Mouse (Mus musculus): ENCODE measurements around the gene Cdkn1a. TPM values are rescaled to one million over a fixed set of nuclear protein-coding genes. Genes with fewer than 3 reads are reported as not detected.

Gene Cdkn1a
- polyA plus RNA-seq, 1 experiment from 2014 or later: 45.6 TPM

DNA sequence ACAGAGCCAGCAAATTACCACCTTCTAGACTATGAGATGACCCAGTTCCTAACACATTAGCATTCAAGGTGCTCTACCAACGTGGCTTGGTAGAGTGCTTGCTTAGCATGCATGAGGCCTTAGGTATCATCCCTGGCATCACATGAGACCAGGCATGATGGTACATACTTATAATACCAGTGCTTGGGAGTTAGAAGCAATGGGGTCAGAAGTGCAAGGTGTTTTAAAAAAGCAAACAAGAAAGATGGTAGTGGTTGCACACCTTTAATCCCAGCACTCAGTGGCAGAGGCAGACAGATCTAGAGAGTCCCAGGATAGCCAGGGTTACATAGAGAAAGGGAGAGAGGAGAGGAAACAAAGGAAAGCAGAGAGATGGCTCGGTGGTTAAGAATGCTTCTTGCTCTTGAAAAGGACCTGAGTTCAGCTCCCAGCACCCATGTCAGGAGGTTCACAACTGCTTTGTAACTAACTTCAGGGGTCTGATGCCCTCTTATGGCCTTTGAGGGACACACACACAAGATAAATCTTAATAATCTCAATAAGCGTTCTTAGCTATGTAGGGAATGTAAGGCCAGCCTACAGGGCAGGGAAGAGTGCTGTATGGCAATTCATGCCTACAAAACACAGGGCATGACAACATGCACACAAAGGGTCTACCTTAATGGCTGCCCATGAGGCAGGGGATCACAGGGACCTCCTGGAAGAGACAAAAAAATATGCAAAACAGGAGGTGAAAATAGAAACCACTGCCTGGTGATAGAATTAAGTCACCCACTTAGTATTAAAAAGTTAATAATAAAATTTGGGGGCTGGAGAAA, 42.9 kb upstream of the Cdkn1a start:
- 61% methylated on average over 3 of the region's 3 CpGs for WGBS
- no peak overlapping the region for H3K27ac ChIP-seq (ENCODE audit: low read depth, low read length)

GRCm38 (mm10) chr17:29048748-29049507, 41.8 kb upstream of the Cdkn1a start:
- Histone ChIP-seq H3K27me3 (ENCODE audit: control insufficient read depth, insufficient read depth, low read length) (no peaks in the 10 kb centered on the region), H3K4me2 (replicated peaks; ENCODE audit: low read depth, low read length) (no peak overlapping the region), H3K4me1 (ENCODE audit: control insufficient read depth, insufficient read depth, low read length) (peaks cover 12% of the 10 kb centered on the region), H3K27ac (ENCODE audit: low read depth, low read length) (no peak overlapping the region), H3K36me3 (ENCODE audit: control insufficient read depth, insufficient read depth, low read length) (peaks cover 30% of the 10 kb centered on the region), H3K9ac (ENCODE audit: low read depth, low read length) (no peak overlapping the region), H3K4me3 (ENCODE audit: low read length) (no peak overlapping the region), H3K9me3 (ENCODE audit: control insufficient read depth, low read length) (no peaks in the 10 kb centered on the region)
- 16% methylated on average over 13 of the region's 13 CpGs for WGBS
- ATAC-seq (ENCODE audit: low FRiP score, low TSS enrichment): 0 out of 2 replicates have a peak, but pooled peaks have one; percentile 8

More for the DNA sequence above, 42.9 kb upstream of the Cdkn1a start:
- no peak overlapping the region for H3K4me3 ChIP-seq (ENCODE audit: low read length)
- H3K4me1 ChIP-seq (ENCODE audit: control insufficient read depth, insufficient read depth, low read length): peaks cover 9% of the 10 kb centered on the region; the same call in 1 of the 2 replicates
- no peaks in the 10 kb centered on the region for H3K9me3 ChIP-seq (ENCODE audit: control insufficient read depth, low read length)
- no peak for ATAC-seq (ENCODE audit: low FRiP score, low TSS enrichment)
- H3K4me2 ChIP-seq (replicated peaks; ENCODE audit: low read depth, low read length): no peak overlapping the region
- peaks cover 41% of the 10 kb centered on the region for H3K36me3 ChIP-seq (ENCODE audit: control insufficient read depth, insufficient read depth, low read length)
- H3K9ac ChIP-seq (ENCODE audit: low read depth, low read length): no peak overlapping the region
- no peaks in the 10 kb centered on the region for H3K27me3 ChIP-seq (ENCODE audit: control insufficient read depth, insufficient read depth, low read length)

GRCm38 (mm10) chr17:29049508-29049889, 41.3 kb upstream of the Cdkn1a start:
- no peak overlapping the region for H3K27ac ChIP-seq (ENCODE audit: low read depth, low read length)
- H3K36me3 ChIP-seq (ENCODE audit: control insufficient read depth, insufficient read depth, low read length): peaks cover 25% of the 10 kb centered on the region
- peaks cover 18% of the 10 kb centered on the region for H3K4me1 ChIP-seq (ENCODE audit: control insufficient read depth, insufficient read depth, low read length)
- H3K9me3 ChIP-seq (ENCODE audit: control insufficient read depth, low read length): no peaks in the 10 kb centered on the region
- no peak overlapping the region for H3K9ac ChIP-seq (ENCODE audit: low read depth, low read length)
- no peak overlapping the region for H3K4me3 ChIP-seq (ENCODE audit: low read length)
- 75% methylated on average over 5 of the region's 5 CpGs for WGBS
- H3K27me3 ChIP-seq (ENCODE audit: control insufficient read depth, insufficient read depth, low read length): no peaks in the 10 kb centered on the region
- no peak for ATAC-seq (ENCODE audit: low FRiP score, low TSS enrichment)
- H3K4me2 ChIP-seq (replicated peaks; ENCODE audit: low read depth, low read length): no peak overlapping the region

DNA sequence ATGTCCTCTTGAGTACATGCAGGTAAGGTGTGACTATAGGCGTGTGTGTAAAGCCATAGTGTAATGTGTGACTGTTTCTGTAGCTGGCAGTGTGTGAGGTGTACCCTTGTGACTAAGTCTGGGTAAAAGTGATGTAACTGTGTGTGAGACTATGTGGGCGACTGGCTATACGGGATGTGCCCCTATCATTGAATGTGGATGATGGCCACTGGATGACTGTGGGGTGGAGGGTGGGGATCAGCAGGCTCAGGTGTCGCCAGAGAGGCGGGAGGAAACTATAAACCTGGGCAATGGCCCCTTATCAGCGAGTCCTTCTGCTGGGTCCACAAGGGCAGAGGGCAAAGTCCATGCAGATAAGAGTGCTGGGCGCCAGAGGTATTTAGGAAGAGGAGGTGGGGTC, 40.9 kb upstream of the Cdkn1a start:
- no peak overlapping the region for H3K27ac ChIP-seq (ENCODE audit: low read depth, low read length)
- H3K9ac ChIP-seq (ENCODE audit: low read depth, low read length): no peak overlapping the region
- H3K4me2 ChIP-seq (replicated peaks; ENCODE audit: low read depth, low read length): no peak overlapping the region
- 70% methylated on average over 7 of the region's 7 CpGs for WGBS
- H3K36me3 ChIP-seq (ENCODE audit: control insufficient read depth, insufficient read depth, low read length): peaks cover 20% of the 10 kb centered on the region
- H3K4me3 ChIP-seq (ENCODE audit: low read length): no peak overlapping the region
- no peaks in the 10 kb centered on the region for H3K27me3 ChIP-seq (ENCODE audit: control insufficient read depth, insufficient read depth, low read length)
- no peak for ATAC-seq (ENCODE audit: low FRiP score, low TSS enrichment)
- H3K4me1 ChIP-seq (ENCODE audit: control insufficient read depth, insufficient read depth, low read length): peaks cover 18% of the 10 kb centered on the region
- no peaks in the 10 kb centered on the region for H3K9me3 ChIP-seq (ENCODE audit: control insufficient read depth, low read length)

DNA sequence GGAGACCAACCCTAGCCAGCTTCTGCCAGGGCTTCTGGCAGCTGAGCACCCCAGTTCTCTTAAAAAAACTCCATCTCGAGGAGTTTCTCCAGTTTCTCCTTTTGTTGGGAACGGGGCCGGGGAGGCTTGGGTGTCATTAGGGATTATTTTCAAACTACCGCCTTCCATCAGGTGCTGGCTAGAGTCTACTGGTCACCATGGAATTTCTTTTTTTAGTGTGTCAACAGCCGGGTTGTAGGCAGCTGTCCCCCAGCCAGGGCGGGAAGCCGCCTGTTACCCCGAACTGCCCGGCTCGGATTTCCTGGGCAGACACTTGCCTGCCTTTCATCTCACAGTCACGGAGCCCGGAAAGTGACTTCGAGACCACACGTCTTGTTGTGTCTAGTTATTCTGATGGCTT, 40.0 kb upstream of the Cdkn1a start:
- Histone ChIP-seq H3K4me3 (ENCODE audit: low read length) (no peak overlapping the region), H3K27ac (ENCODE audit: low read depth, low read length) (no peak overlapping the region), H3K36me3 (ENCODE audit: control insufficient read depth, insufficient read depth, low read length) (peaks cover 12% of the 10 kb centered on the region), H3K9ac (ENCODE audit: low read depth, low read length) (no peak overlapping the region), H3K4me1 (ENCODE audit: control insufficient read depth, insufficient read depth, low read length) (peaks cover 21% of the 10 kb centered on the region), H3K27me3 (ENCODE audit: control insufficient read depth, insufficient read depth, low read length) (no peaks in the 10 kb centered on the region), H3K9me3 (ENCODE audit: control insufficient read depth, low read length) (no peaks in the 10 kb centered on the region), H3K4me2 (replicated peaks; ENCODE audit: low read depth, low read length) (no peak overlapping the region)
- ATAC-seq (ENCODE audit: low FRiP score, low TSS enrichment): no peak
- WGBS: 5% methylated on average over 14 of the region's 14 CpGs

- Histone ChIP-seq H3K27me3 (ENCODE audit: control insufficient read depth, insufficient read depth, low read length) (no peaks in the 10 kb centered on the region), H3K9ac (ENCODE audit: low read depth, low read length) (no peak overlapping the region), H3K27ac (ENCODE audit: low read depth, low read length) (no peak overlapping the region), H3K4me1 (ENCODE audit: control insufficient read depth, insufficient read depth, low read length) (peaks cover 37% of the 10 kb centered on the region), H3K4me3 (ENCODE audit: low read length) (no peak overlapping the region), H3K9me3 (ENCODE audit: control insufficient read depth, low read length) (no peaks in the 10 kb centered on the region), H3K36me3 (ENCODE audit: control insufficient read depth, insufficient read depth, low read length) (no peaks in the 10 kb centered on the region), H3K4me2 (replicated peaks; ENCODE audit: low read depth, low read length) (no peak overlapping the region)
- no peak for ATAC-seq (ENCODE audit: low FRiP score, low TSS enrichment)
- WGBS: 81% methylated on average over 6 of the region's 6 CpGs
These were observed 37.7 kb upstream of the Cdkn1a start for GRCm38 (mm10) chr17:29053067-29053466.

GRCm38 (mm10) chr17:29053841-29054240, 36.9 kb upstream of the Cdkn1a start:
- ATAC-seq (ENCODE audit: low FRiP score, low TSS enrichment): peak; percentile 16; the same call in 1 of the 2 replicates
- no peaks in the 10 kb centered on the region for H3K36me3 ChIP-seq (ENCODE audit: control insufficient read depth, insufficient read depth, low read length)
- H3K9ac ChIP-seq (ENCODE audit: low read depth, low read length): no peak overlapping the region
- 43% methylated on average over 7 of the region's 7 CpGs for WGBS
- no peaks in the 10 kb centered on the region for H3K9me3 ChIP-seq (ENCODE audit: control insufficient read depth, low read length)
- H3K4me3 ChIP-seq (ENCODE audit: low read length): no peak overlapping the region
- H3K4me1 ChIP-seq (ENCODE audit: control insufficient read depth, insufficient read depth, low read length): peaks cover 37% of the 10 kb centered on the region
- no peak overlapping the region for H3K4me2 ChIP-seq (replicated peaks; ENCODE audit: low read depth, low read length)
- H3K27me3 ChIP-seq (ENCODE audit: control insufficient read depth, insufficient read depth, low read length): no peaks in the 10 kb centered on the region
- H3K27ac ChIP-seq (ENCODE audit: low read depth, low read length): peak overlapping the region; percentile 59; the same call in 1 of the 2 replicates

DNA sequence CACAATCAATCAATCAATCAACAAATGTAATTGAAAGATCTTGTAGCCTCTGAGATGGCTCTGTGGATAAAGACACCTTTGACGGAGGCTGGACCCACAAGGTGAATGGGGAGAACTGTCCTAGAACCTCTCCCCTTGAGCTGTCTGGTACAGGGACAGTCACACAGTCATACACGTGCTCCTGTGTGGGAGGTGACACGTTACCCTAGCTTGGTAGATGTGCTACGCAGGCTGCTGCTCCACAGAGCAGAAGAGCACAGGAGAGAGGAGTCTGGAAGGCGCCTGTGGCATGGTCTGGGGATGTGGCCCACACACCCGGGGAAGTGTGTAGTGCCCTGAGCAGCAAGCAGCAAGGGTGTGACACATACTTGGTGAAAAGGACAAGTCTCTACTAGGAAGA, 36.3 kb upstream of the Cdkn1a start:
- ATAC-seq (ENCODE audit: low FRiP score, low TSS enrichment): no peak
- H3K36me3 ChIP-seq (ENCODE audit: control insufficient read depth, insufficient read depth, low read length): no peaks in the 10 kb centered on the region
- no peak overlapping the region for H3K4me2 ChIP-seq (replicated peaks; ENCODE audit: low read depth, low read length)
- H3K9me3 ChIP-seq (ENCODE audit: control insufficient read depth, low read length): no peaks in the 10 kb centered on the region
- peaks cover 37% of the 10 kb centered on the region for H3K4me1 ChIP-seq (ENCODE audit: control insufficient read depth, insufficient read depth, low read length)
- H3K9ac ChIP-seq (ENCODE audit: low read depth, low read length): no peak overlapping the region
- H3K27me3 ChIP-seq (ENCODE audit: control insufficient read depth, insufficient read depth, low read length): no peaks in the 10 kb centered on the region
- H3K27ac ChIP-seq (ENCODE audit: low read depth, low read length): peak overlapping the region; percentile 59; the same call in 1 of the 2 replicates
- no peak overlapping the region for H3K4me3 ChIP-seq (ENCODE audit: low read length)
- WGBS: 52% methylated on average over 6 of the region's 6 CpGs

DNA sequence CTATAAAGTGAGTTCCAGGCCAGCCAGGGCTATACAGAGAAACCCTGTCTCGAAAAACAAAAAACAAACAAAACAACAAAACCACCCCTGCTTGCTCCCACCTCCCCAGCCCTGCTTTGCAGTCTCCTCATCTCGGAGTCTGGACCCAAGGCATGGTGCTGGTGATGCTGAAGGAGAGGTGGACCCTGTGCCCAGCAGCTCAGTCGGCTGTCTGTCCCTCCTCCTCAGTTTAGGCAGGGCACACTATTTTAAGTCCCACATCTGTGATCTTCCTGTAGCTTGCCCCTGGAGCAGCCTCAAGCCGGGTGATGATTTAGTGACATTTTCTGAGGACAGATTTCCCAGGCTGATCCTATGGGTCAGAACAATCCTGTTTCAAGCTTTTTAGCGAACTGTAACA, 35.2 kb upstream of the Cdkn1a start:
- Histone ChIP-seq H3K4me3 (ENCODE audit: low read length) (no peak overlapping the region), H3K4me2 (replicated peaks; ENCODE audit: low read depth, low read length) (no peak overlapping the region; the same call in 1 of the 2 replicates), H3K27ac (ENCODE audit: low read depth, low read length) (0 out of 2 replicates have a peak overlapping the region, but pooled peaks have one; percentile 30), H3K27me3 (ENCODE audit: control insufficient read depth, insufficient read depth, low read length) (no peaks in the 10 kb centered on the region), H3K9ac (ENCODE audit: low read depth, low read length) (no peak overlapping the region), H3K36me3 (ENCODE audit: control insufficient read depth, insufficient read depth, low read length) (no peaks in the 10 kb centered on the region), H3K4me1 (ENCODE audit: control insufficient read depth, insufficient read depth, low read length) (peaks cover 32% of the 10 kb centered on the region), H3K9me3 (ENCODE audit: control insufficient read depth, low read length) (no peaks in the 10 kb centered on the region)
- WGBS: 33% methylated on average over 5 of the region's 5 CpGs
- ATAC-seq (ENCODE audit: low FRiP score, low TSS enrichment): no peak

All from kidney, embryonic 14.5 days (tissue).